Mouse (Mus musculus): ENCODE data around the gene Dnase1l1. TPM values are rescaled to one million over a fixed set of nuclear protein-coding genes. Genes with fewer than 3 reads are reported as not detected.
A peak's percentile ranks its signal among the peaks of the same experiment; 100 is the strongest.

The Dnase1l1 gene
- polyA plus RNA-seq, 1 experiment: 5.9 TPM

DNA sequence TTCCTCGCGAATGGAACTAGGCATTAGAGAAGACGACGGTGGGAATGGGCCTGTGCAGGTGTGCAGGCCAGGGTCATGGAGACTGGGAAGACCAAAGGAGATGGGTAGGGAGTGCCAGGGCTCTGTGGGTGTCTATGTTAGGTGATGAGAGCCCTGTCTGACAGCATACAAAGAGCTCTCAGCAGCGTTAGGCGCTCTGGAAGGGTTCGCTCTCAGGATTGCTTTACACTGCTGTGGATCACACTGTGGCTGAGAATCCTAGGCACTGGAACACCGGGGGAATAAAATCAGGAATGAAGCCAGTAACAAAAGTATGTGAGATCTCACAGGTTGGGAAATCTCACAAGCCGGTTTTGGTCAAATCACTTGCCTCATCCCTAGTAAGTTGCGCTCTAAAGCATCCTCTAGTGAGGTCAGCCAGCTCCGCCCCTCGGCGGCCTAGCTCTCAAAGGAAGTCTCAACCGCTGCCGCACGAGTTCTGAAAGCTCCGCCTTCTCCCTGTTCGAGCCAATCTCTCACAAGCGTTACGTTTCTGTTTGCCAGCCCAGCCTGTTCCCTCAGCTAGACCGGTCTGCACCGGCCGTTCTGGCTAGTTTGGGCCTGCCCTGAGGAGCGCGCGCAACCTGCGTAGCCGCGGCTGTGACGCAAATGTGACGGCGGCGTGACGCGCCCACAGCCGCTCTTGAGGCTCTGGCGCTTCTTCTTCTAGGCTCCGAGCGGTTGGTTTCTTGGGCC, 27.8 kb downstream of the Dnase1l1 start, which contains the start of gene Emd:
TSS of gene Emd (plus strand) at position 535 of the 735 bp plus-strand sequence.
- Histone ChIP-seq H3K27ac (ENCODE audit: insufficient read depth, low read length) (peak within 1 kb of the TSS; percentile 68), H3K27me3 (ENCODE audit: control insufficient read depth, insufficient read depth, low read length, poor library complexity, severe bottlenecking) (no peaks in the 10 kb centered on the region), H3K9me3 (replicated peaks; ENCODE audit: control insufficient read depth, insufficient read depth, low read length, poor library complexity, severe bottlenecking) (no peaks in the 10 kb centered on the region), H3K36me3 (ENCODE audit: control insufficient read depth, insufficient read depth, low read length, poor library complexity, severe bottlenecking) (peaks cover 17% of the 10 kb centered on the region), H3K9ac (ENCODE audit: low read depth, poor library complexity, severe bottlenecking) (peak within 1 kb of the TSS; percentile 71), H3K4me1 (ENCODE audit: control insufficient read depth, insufficient read depth, low read length) (no peaks in the 10 kb centered on the region), H3K4me3 (ENCODE audit: low read depth, low read length) (peak within 1 kb of the TSS; percentile 93)
- TF ChIP-seq POLR2A (IDR thresholded peaks at IDR 0.05; ENCODE audit: insufficient read depth, low read length) (no peak), EP300 (IDR thresholded peaks at IDR 0.05; ENCODE audit: insufficient read depth, low read depth, low read length) (no peak), CTCF (IDR thresholded peaks at IDR 0.05; ENCODE audit: low read depth, low read length) (no peak)

GRCm38 (mm10) chrX:74249615-74250014, 32.5 kb downstream of the Dnase1l1 start, which contains the start of gene Flna:
Flna (minus strand) TSS chrX:74249820.
- Histone ChIP-seq H3K27me3 (ENCODE audit: control insufficient read depth, insufficient read depth, low read length, poor library complexity, severe bottlenecking) (no peaks in the 10 kb centered on the region), H3K4me3 (ENCODE audit: low read depth, low read length) (peak within 1 kb of the TSS; percentile 52), H3K9ac (ENCODE audit: low read depth, poor library complexity, severe bottlenecking) (peak within 1 kb of the TSS; percentile 64), H3K27ac (ENCODE audit: insufficient read depth, low read length) (no peak within 1 kb of the TSS), H3K36me3 (ENCODE audit: control insufficient read depth, insufficient read depth, low read length, poor library complexity, severe bottlenecking) (no peaks in the 10 kb centered on the region), H3K9me3 (replicated peaks; ENCODE audit: control insufficient read depth, insufficient read depth, low read length, poor library complexity, severe bottlenecking) (no peaks in the 10 kb centered on the region), H3K4me1 (ENCODE audit: control insufficient read depth, insufficient read depth, low read length) (no peaks in the 10 kb centered on the region)
- TF ChIP-seq EP300 (IDR thresholded peaks at IDR 0.05; ENCODE audit: insufficient read depth, low read depth, low read length) (no peak), CTCF (IDR thresholded peaks at IDR 0.05; ENCODE audit: low read depth, low read length) (no peak), POLR2A (IDR thresholded peaks at IDR 0.05; ENCODE audit: insufficient read depth, low read length) (no peak)

- Histone ChIP-seq H3K36me3 (ENCODE audit: control insufficient read depth, insufficient read depth, low read length, poor library complexity, severe bottlenecking) (no peaks in the 10 kb centered on the region), H3K9ac (ENCODE audit: low read depth, poor library complexity, severe bottlenecking) (peak overlapping the region; percentile 64; the same call in 1 of the 2 replicates), H3K4me1 (ENCODE audit: control insufficient read depth, insufficient read depth, low read length) (no peaks in the 10 kb centered on the region), H3K27me3 (ENCODE audit: control insufficient read depth, insufficient read depth, low read length, poor library complexity, severe bottlenecking) (no peaks in the 10 kb centered on the region), H3K9me3 (replicated peaks; ENCODE audit: control insufficient read depth, insufficient read depth, low read length, poor library complexity, severe bottlenecking) (no peaks in the 10 kb centered on the region), H3K27ac (ENCODE audit: insufficient read depth, low read length) (no peak overlapping the region), H3K4me3 (ENCODE audit: low read depth, low read length) (no peak overlapping the region)
- TF ChIP-seq CTCF (IDR thresholded peaks at IDR 0.05; ENCODE audit: low read depth, low read length) (no peak), EP300 (IDR thresholded peaks at IDR 0.05; ENCODE audit: insufficient read depth, low read depth, low read length) (no peak), POLR2A (IDR thresholded peaks at IDR 0.05; ENCODE audit: insufficient read depth, low read length) (no peak)
These were observed 33.5 kb downstream of the Dnase1l1 start for GRCm38 (mm10) chrX:74248651-74249050.

- no peaks in the 10 kb centered on the region for H3K27me3 ChIP-seq (ENCODE audit: control insufficient read depth, insufficient read depth, low read length, poor library complexity, severe bottlenecking)
- no peaks in the 10 kb centered on the region for H3K4me1 ChIP-seq (ENCODE audit: control insufficient read depth, insufficient read depth, low read length)
- peak overlapping the region; percentile 84 for H3K4me3 ChIP-seq (ENCODE audit: low read depth, low read length)
- no peaks in the 10 kb centered on the region for H3K9me3 ChIP-seq (replicated peaks; ENCODE audit: control insufficient read depth, insufficient read depth, low read length, poor library complexity, severe bottlenecking)
- H3K36me3 ChIP-seq (ENCODE audit: control insufficient read depth, insufficient read depth, low read length, poor library complexity, severe bottlenecking): peaks cover 17% of the 10 kb centered on the region
- TF ChIP-seq POLR2A (IDR thresholded peaks at IDR 0.05; ENCODE audit: insufficient read depth, low read length) (no peak), CTCF (IDR thresholded peaks at IDR 0.05; ENCODE audit: low read depth, low read length) (no peak), EP300 (IDR thresholded peaks at IDR 0.05; ENCODE audit: insufficient read depth, low read depth, low read length) (no peak)
- H3K9ac ChIP-seq (ENCODE audit: low read depth, poor library complexity, severe bottlenecking): 0 out of 2 replicates have a peak overlapping the region, but pooled peaks have one; percentile 37
- H3K27ac ChIP-seq (ENCODE audit: insufficient read depth, low read length): no peak overlapping the region
These were observed 35.4 kb downstream of the Dnase1l1 start for GRCm38 (mm10) chrX:74246693-74247092.

DNA sequence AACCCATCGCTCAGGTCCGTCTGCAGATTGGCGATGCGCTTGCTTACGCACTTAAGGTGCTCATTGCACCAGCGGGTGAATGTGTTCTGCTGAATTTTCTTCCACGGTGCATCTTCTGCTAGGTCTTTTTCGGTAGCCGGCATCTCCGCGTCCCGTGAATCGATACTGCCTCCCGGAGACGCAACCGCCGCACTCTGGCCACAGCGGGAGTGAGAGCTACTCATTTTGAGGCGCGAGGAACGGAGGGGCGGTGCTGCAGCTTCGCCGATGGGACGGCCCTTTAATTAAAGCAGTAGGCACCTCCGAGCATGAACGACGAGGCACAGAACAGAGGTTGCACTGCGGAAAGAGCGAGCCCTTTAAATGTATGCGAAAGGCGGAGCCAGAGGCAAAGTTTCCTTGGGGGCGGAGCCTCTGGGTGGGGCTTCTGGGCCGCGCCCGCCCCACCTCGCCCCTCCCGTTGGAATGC, 35.9 kb downstream of the Dnase1l1 start:
- no peaks in the 10 kb centered on the region for H3K27me3 ChIP-seq (ENCODE audit: control insufficient read depth, insufficient read depth, low read length, poor library complexity, severe bottlenecking)
- peak overlapping the region; percentile 85 for H3K27ac ChIP-seq (ENCODE audit: insufficient read depth, low read length)
- H3K4me3 ChIP-seq (ENCODE audit: low read depth, low read length): peak overlapping the region; percentile 98
- H3K4me1 ChIP-seq (ENCODE audit: control insufficient read depth, insufficient read depth, low read length): no peaks in the 10 kb centered on the region
- TF ChIP-seq EP300 (IDR thresholded peaks at IDR 0.05; ENCODE audit: insufficient read depth, low read depth, low read length): no peak
- no peak for TF ChIP-seq CTCF (IDR thresholded peaks at IDR 0.05; ENCODE audit: low read depth, low read length)
- no peak for TF ChIP-seq POLR2A (IDR thresholded peaks at IDR 0.05; ENCODE audit: insufficient read depth, low read length)
- no peaks in the 10 kb centered on the region for H3K9me3 ChIP-seq (replicated peaks; ENCODE audit: control insufficient read depth, insufficient read depth, low read length, poor library complexity, severe bottlenecking)
- peak overlapping the region; percentile 71 for H3K9ac ChIP-seq (ENCODE audit: low read depth, poor library complexity, severe bottlenecking)
- H3K36me3 ChIP-seq (ENCODE audit: control insufficient read depth, insufficient read depth, low read length, poor library complexity, severe bottlenecking): peaks cover 20% of the 10 kb centered on the region

- Histone ChIP-seq H3K27ac (ENCODE audit: insufficient read depth, low read length) (peak overlapping the region; percentile 85), H3K4me1 (ENCODE audit: control insufficient read depth, insufficient read depth, low read length) (no peaks in the 10 kb centered on the region), H3K9me3 (replicated peaks; ENCODE audit: control insufficient read depth, insufficient read depth, low read length, poor library complexity, severe bottlenecking) (no peaks in the 10 kb centered on the region), H3K27me3 (ENCODE audit: control insufficient read depth, insufficient read depth, low read length, poor library complexity, severe bottlenecking) (no peaks in the 10 kb centered on the region), H3K9ac (ENCODE audit: low read depth, poor library complexity, severe bottlenecking) (peak overlapping the region; percentile 71), H3K4me3 (ENCODE audit: low read depth, low read length) (peak overlapping the region; percentile 98), H3K36me3 (ENCODE audit: control insufficient read depth, insufficient read depth, low read length, poor library complexity, severe bottlenecking) (peaks cover 25% of the 10 kb centered on the region)
- TF ChIP-seq CTCF (IDR thresholded peaks at IDR 0.05; ENCODE audit: low read depth, low read length) (no peak), POLR2A (IDR thresholded peaks at IDR 0.05; ENCODE audit: insufficient read depth, low read length) (no peak), EP300 (IDR thresholded peaks at IDR 0.05; ENCODE audit: insufficient read depth, low read depth, low read length) (no peak)
These were observed 36.5 kb downstream of the Dnase1l1 start for GRCm38 (mm10) chrX:74245687-74246086.

Data from ES-Bruce4 (cell line).